Mouse (Mus musculus) gastrocnemius, adult 8-10 months (tissue): ENCODE results near the gene Hdhd3. TPM values are rescaled to one million over a fixed set of nuclear protein-coding genes. Genes with fewer than 3 reads are reported as not detected.

ENCODE experiments used
- DNase-seq, 2 experiments: peaks; one replicate each; pipeline ENCODE4 v3.0.0; 2022; ENCODE audit warnings: low spot score in 2 of 2
- total RNA-seq, 4 experiments: library from RNA; stranded (reverse); gene quantifications; 2 replicates each; pipeline ENCODE4 v1.2.4; 2022

The Hdhd3 gene
- total RNA-seq, 4 experiments from 2014 or later: 0.40 to 1.8 (median 1.3) TPM

DNA sequence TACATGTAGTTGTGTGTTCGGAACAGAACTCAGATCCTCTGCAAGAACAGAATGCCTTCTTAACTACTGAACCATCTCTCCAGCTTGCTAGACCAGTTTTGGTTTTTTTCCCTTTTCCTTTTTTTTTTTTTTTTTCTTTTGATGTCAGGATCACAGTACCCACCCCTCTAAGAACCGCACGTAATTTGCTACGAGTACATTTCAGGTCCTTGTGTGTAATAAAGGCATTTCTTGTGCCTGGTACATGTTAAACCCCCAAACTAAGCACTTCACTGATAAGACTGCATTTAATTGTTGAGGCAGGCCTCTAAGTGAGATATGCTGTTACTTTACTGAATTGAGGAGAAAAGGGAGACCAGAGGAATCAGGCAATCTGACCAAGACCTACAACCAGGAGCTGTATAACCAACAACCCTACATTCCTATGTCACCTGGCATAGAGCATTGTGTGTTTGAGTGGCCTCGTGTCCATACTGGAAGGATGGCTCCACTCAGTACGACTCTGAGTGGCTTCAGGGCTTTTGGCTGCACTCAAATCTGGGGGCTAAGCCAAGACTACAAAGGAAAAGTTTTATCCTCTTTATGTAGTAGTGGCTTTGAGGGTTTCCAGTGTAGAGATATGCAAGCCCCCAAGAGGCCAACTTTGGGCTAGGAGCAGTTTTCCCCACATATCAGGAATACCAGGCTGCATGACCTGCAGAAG lies 25.6 kb downstream of the Hdhd3 start:
- DNase-seq: no peak

DNA sequence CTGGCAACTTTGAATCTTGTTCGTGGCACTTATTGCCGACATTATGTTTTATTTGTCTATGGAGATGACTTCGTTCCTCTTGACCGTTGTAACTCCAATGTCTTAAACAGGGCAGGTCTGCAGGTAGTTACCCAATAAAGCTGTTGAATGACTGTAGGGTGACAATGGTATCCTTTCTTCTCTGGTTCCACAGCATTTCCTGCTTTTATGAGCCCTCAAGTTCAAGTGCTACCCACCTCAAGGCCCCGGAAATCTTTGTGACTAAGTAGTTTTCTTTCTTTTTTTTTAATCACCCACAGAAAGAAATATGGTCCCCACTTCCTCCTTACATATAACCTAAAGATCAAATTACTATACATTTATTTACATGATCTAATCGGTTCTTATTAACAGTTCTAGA lies 27.5 kb downstream of the Hdhd3 start:
- no peak for DNase-seq

DNA sequence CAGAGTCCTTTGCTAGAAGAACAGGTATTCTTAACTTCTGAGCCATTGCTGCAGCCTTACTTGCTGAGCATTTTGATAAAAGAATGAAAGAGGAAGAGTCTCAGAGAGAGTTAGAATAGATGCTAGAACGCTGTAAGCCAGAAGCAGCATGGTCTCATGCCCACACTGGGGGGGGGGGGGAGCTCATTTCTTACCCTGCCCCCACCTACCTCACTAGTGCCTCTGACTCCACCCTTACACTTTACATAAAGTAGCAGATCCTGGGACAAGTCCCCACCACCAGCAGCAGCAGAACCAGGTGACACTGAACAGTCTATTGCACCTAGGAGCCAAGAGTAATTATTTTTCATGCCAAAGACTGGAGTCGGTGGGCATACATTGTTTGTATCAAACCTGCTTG lies 28.1 kb downstream of the Hdhd3 start:
- DNase-seq: no peak

DNA sequence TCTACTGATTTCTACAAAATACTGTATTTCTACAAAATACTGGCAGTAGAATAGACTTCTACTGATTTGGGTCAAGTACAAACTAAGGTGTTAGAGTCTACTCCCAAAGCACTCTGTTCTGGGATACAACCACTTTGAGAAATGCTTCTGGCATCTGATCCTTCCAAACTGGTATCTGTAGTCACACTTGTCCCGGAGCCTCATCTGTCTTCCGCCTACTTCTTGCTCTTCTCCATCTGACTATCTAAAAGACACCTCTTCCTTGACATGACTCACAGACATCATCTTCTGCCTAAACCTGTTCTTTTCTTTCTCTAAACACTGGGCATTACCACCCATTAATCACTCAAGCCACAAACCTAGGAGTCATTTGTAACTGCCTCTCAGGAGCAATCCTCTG lies 31.2 kb downstream of the Hdhd3 start:
- DNase-seq: no peak

DNA sequence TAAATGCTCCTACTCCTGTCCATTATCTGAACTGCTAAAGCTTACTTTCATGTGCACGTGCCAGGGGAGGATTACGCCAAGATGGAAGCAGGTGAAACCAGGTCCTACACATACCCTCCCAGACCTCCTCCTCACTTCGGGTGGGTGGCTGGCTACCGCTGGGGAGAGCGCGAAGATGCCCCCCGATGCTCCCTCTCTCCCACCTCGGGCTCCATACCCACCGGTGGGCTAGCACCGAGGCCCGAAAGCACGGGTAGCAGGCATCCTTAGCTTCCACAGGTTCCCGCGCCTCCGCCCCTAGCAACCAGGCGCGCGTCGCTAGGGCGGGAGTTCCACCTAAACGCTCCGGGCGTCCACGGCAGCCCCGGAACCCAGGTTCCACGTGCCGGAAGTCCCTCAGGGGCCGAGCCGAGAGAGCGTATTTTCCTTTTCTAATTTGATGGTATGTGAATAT lies 32.6 kb downstream of the Hdhd3 start, which contains the start of gene Wdr31:
Gene Wdr31, minus strand, starts transcription at position 299 of the 454 bp plus-strand sequence.
- DNase-seq: peak; percentile 40 to 53

DNA sequence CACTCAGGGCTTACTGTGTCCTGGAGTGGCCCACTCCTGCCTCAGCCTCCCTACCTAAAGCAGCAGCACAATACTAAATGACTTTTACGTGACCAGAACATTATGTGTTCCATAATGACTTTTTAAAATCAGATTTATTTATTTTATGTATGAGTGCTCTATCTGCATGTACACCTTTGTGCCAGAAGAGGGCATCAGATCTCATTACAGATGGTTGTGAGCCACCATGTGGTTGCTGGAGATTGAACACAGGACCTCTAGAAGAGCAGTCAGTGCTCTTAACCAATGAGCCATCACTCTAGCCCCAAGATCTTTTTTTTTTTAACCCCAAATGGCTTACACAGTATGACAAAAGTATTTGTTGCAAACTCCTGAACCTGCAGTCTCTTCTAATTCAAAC lies 35.1 kb downstream of the Hdhd3 start:
- no peak for DNase-seq

DNA sequence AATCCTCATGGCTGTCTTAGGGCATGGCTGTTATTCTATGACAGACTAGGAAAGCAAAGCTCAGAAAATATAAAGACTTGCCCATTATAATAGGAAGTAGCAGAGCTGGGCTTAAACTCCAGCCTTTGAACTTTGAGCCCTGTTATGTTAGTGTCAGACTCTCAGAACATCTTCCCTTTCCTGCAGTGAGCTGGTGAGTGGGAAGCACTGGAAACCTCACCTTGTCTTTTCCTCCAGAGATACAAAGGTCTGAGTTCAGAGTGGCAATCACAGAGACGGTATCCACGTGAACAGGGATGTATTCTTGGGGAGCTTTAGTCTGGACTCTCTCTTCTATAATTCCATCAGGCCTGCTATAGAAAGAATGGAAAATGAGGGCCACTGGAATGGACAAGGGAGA lies 40.1 kb downstream of the Hdhd3 start:
- DNase-seq: no peak

DNA sequence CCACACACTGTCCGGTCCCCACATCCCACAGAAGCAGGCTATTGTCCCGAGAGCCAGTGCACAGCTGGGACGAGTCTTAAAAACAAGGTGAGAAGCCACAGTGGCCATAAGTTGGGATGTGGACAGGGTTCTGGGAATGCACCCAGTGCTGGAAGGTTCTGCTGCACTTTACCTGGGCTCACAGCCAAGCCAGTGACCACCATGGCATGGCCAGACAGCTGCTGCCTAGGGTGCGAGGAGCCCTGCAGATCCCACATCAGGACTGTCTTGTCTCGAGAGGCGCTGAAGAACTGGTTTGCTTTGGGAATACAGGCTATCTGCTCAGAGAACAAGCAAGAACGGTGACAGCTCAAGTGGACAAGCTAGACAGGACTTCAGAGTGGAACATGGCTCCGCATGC lies 42.9 kb downstream of the Hdhd3 start:
- DNase-seq: no peak

DNA sequence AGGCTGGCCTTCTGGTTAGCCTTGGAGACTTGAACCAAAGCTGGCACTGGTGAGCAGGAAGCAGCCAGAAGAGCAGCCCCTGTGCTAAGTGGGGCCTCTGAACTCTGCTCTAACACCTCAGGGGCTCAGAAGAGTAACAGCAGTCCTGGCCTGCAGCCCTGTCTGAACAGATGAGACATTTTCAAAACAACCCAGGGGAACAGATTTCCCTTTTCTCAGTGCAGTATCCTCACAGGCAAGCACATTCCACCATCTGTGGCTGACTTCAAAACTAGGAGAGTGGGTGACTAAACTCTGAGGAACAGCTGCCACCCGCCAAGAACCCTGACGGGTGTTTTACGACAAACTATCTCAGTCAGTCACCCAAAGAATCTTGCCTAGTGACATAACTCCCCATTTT lies 44.2 kb downstream of the Hdhd3 start:
- no peak for DNase-seq

DNA sequence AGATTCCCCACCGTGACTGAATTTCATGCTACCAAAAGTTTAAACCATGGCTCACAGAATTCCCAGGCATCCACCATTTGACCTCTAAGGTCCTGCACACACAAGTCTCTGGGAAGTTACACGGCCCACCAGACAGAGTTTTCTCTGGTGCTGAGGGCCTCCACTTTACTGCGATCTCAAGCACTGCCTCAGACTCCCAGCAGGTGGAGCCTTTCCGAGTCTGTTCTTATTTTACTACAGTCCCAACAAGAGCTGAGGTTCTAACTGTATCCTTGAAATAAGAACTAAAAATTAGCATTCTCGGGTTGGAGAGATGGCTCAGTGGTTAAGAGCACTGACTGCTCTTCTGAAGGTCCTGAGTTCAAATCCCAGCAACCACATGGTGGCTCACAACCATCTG lies 48.3 kb downstream of the Hdhd3 start:
- DNase-seq: no peak

Other genes starting within 250 kb of the Hdhd3 start
- gene Slc31a2, start 240.9 kb downstream of the Hdhd3 start, total RNA-seq: 1 to 10 TPM; 4.9 to 6.7 (median 5.4) TPM
- gene Fkbp15, start 142.9 kb downstream of the Hdhd3 start, total RNA-seq: 10 to 100 TPM; 10.0 to 12.0 (median 10.8) TPM
- 1 to 10 TPM; 7.6 to 9.7 (median 8.5) TPM for gene Slc31a1, start 142.7 kb downstream of the Hdhd3 start, total RNA-seq
- 10 to 100 TPM; 51.7 to 57.0 (median 54.6) TPM for gene Cdc26, start 94.8 kb downstream of the Hdhd3 start, total RNA-seq
- gene Prpf4, start 94.7 kb downstream of the Hdhd3 start, total RNA-seq: 10 to 100 TPM; 16.9 to 18.2 (median 17.4) TPM
- not detected for gene Rnf183, start 68.2 kb downstream of the Hdhd3 start, total RNA-seq
- under 1 TPM; 0.13 to 0.72 (median 0.45) TPM for gene Wdr31, start 32.6 kb downstream of the Hdhd3 start, total RNA-seq
- gene Bspry, start 23.4 kb downstream of the Hdhd3 start, total RNA-seq: not detected
- 10 to 100 TPM; 26.1 to 36.7 (median 30.3) TPM for gene Alad, start 16.5 kb upstream of the Hdhd3 start, total RNA-seq
- gene Pole3, start 21.6 kb upstream of the Hdhd3 start, total RNA-seq: 10 to 100 TPM; 14.1 to 18.1 (median 15.1) TPM
- gene 4933430I17Rik, start 21.9 kb upstream of the Hdhd3 start, total RNA-seq: not detected
- 1 to 10 TPM; 4.3 to 7.5 (median 5.9) TPM for gene Rgs3, start 56.4 kb upstream of the Hdhd3 start, total RNA-seq